ENCODE assay signal across 7 mouse cellular contexts in genomic region chr14:21824938-21825337, GRCm38 (mm10). TPM values are rescaled to one million over a fixed set of nuclear protein-coding genes. Genes with fewer than 3 reads are reported as not detected.
A peak's percentile ranks its signal among the peaks of the same experiment; 100 is the strongest.
DNase-seq lines count a peak whose midpoint lies in the region; ATAC-seq and TF ChIP-seq lines count a peak whose summit lies in the region.

Gene Vdac2 (plus strand): TSS chr14:21825238.

- TF ChIP-seq POLR2A in ES-Bruce4 (IDR thresholded peaks at IDR 0.05; ENCODE audit: insufficient read depth, low read length) = no peak

- no peak within 1 kb of the TSS for H3K9ac ChIP-seq in ES-Bruce4 (ENCODE audit: low read depth, poor library complexity, severe bottlenecking)
- no peak within 1 kb of the TSS for H3K9ac ChIP-seq in forebrain, embryonic 12.5 days
- no peak within 1 kb of the TSS for H3K9ac ChIP-seq in liver, embryonic 12.5 days
- H3K9ac ChIP-seq in stomach, postnatal 0 days (ENCODE audit: low read length) = no peak within 1 kb of the TSS

- H3K36me3 ChIP-seq in C2C12 (ENCODE audit: control insufficient read depth, insufficient read depth) (no peaks in the 10 kb centered on the region), ES-Bruce4 (ENCODE audit: control insufficient read depth, insufficient read depth, low read length, poor library complexity, severe bottlenecking) (no peaks in the 10 kb centered on the region)
- no peaks in the 10 kb centered on the region for H3K36me3 ChIP-seq in forebrain, embryonic 12.5 days (replicated peaks)
- H3K36me3 ChIP-seq in hindbrain, embryonic 10.5 days = no peaks in the 10 kb centered on the region
- no peaks in the 10 kb centered on the region for H3K36me3 ChIP-seq in liver, embryonic 12.5 days
- H3K36me3 ChIP-seq in stomach, postnatal 0 days (ENCODE audit: control insufficient read depth, insufficient read depth, low read length) = no peaks in the 10 kb centered on the region

- TF ChIP-seq CTCF in C2C12 (IDR thresholded peaks at IDR 0.05; ENCODE audit: control insufficient read depth, insufficient read depth, insufficient read length) (no peak), ES-Bruce4 (IDR thresholded peaks at IDR 0.05; ENCODE audit: low read depth, low read length) (no peak)
- TF ChIP-seq CTCF in stomach, postnatal 0 days (IDR thresholded peaks at IDR 0.05; ENCODE audit: low read depth) = no peak

- H3K27ac ChIP-seq in ES-Bruce4 (ENCODE audit: insufficient read depth, low read length) = no peak within 1 kb of the TSS
- no peak within 1 kb of the TSS for H3K27ac ChIP-seq in forebrain, embryonic 12.5 days
- no peak within 1 kb of the TSS for H3K27ac ChIP-seq in hindbrain, embryonic 10.5 days
- peak within 1 kb of the TSS; percentile 98 for H3K27ac ChIP-seq in liver, embryonic 12.5 days
- H3K27ac ChIP-seq in stomach, postnatal 0 days (replicated peaks) = peak within 1 kb of the TSS; percentile 53; the same call in 1 of the 2 replicates

- ATAC-seq in forebrain, embryonic 12.5 days (ENCODE audit: low FRiP score) = no peak
- ATAC-seq in liver, embryonic 12.5 days = no peak
- ATAC-seq in stomach, postnatal 0 days (ENCODE audit: low FRiP score, low TSS enrichment) = no peak

- no peaks in the 10 kb centered on the region for H3K9me3 ChIP-seq in ES-Bruce4 (replicated peaks; ENCODE audit: control insufficient read depth, insufficient read depth, low read length, poor library complexity, severe bottlenecking)
- no peaks in the 10 kb centered on the region for H3K9me3 ChIP-seq in forebrain, embryonic 12.5 days
- H3K9me3 ChIP-seq in hindbrain, embryonic 10.5 days = no peaks in the 10 kb centered on the region
- H3K9me3 ChIP-seq in liver, embryonic 12.5 days (replicated peaks) = no peaks in the 10 kb centered on the region
- H3K9me3 ChIP-seq in stomach, postnatal 0 days (ENCODE audit: control insufficient read depth, low read length) = no peaks in the 10 kb centered on the region

- H3K27me3 ChIP-seq in C2C12 (ENCODE audit: control insufficient read depth, insufficient read depth, insufficient read length) (no peaks in the 10 kb centered on the region), ES-Bruce4 (ENCODE audit: control insufficient read depth, insufficient read depth, low read length, poor library complexity, severe bottlenecking) (no peaks in the 10 kb centered on the region)
- H3K27me3 ChIP-seq in forebrain, embryonic 12.5 days = no peaks in the 10 kb centered on the region
- no peaks in the 10 kb centered on the region for H3K27me3 ChIP-seq in hindbrain, embryonic 10.5 days (ENCODE audit: insufficient read depth, poor library complexity, severe bottlenecking)
- no peaks in the 10 kb centered on the region for H3K27me3 ChIP-seq in liver, embryonic 12.5 days (replicated peaks)
- no peaks in the 10 kb centered on the region for H3K27me3 ChIP-seq in stomach, postnatal 0 days (ENCODE audit: control insufficient read depth, insufficient read depth, low read length)

- WGBS in forebrain, embryonic 12.5 days = 77% methylated on average over 2 of the region's 2 CpGs
- 72% methylated on average over 2 of the region's 2 CpGs for WGBS in hindbrain, embryonic 10.5 days
- 83% methylated on average over 2 of the region's 2 CpGs for WGBS in liver, embryonic 12.5 days (ENCODE audit: insufficient replicate concordance)
- 89% methylated on average over 2 of the region's 2 CpGs for WGBS in stomach, postnatal 0 days

- no peaks in the 10 kb centered on the region for H3K4me1 ChIP-seq in ES-Bruce4 (ENCODE audit: control insufficient read depth, insufficient read depth, low read length)
- H3K4me1 ChIP-seq in forebrain, embryonic 12.5 days = 0 out of 2 replicates have a peak, but pooled peaks cover 4% of the 10 kb centered on the region
- peaks cover 6% of the 10 kb centered on the region for H3K4me1 ChIP-seq in hindbrain, embryonic 10.5 days (replicated peaks)
- peaks cover 85% of the 10 kb centered on the region for H3K4me1 ChIP-seq in liver, embryonic 12.5 days
- H3K4me1 ChIP-seq in stomach, postnatal 0 days (replicated peaks; ENCODE audit: control insufficient read depth, insufficient read depth) = no peaks in the 10 kb centered on the region; the same call in 1 of the 2 replicates

- no peak within 1 kb of the TSS for H3ac ChIP-seq in C2C12 (ENCODE audit: control insufficient read depth, insufficient read length, low read depth)

- no peak within 1 kb of the TSS for H3K4me2 ChIP-seq in forebrain, embryonic 12.5 days
- no peak within 1 kb of the TSS for H3K4me2 ChIP-seq in liver, embryonic 12.5 days
- no peak within 1 kb of the TSS for H3K4me2 ChIP-seq in stomach, postnatal 0 days (replicated peaks; ENCODE audit: low read depth)

- no peak for TF ChIP-seq EP300 in ES-Bruce4 (IDR thresholded peaks at IDR 0.05; ENCODE audit: insufficient read depth, low read depth, low read length)
- TF ChIP-seq EP300 in stomach, postnatal 0 days (optimal IDR thresholded peaks at IDR 0.05) = no peak

- H3K79me2 ChIP-seq in C2C12 (ENCODE audit: control insufficient read depth, insufficient read depth) = no peaks in the 10 kb centered on the region

- no peak for DNase-seq in hindbrain, embryonic 10.5 days (ENCODE audit: low spot score)
- no peak for DNase-seq in stomach, postnatal 0 days (ENCODE audit: low spot score)
- no peak for DNase-seq in frontal cortex, postnatal 25 days (ENCODE audit: low spot score in 2 of 2)

- H3K4me3 ChIP-seq in C2C12 (ENCODE audit: insufficient read depth, poor library complexity, severe bottlenecking) (no peak within 1 kb of the TSS), ES-Bruce4 (ENCODE audit: low read depth, low read length) (no peak within 1 kb of the TSS)
- H3K4me3 ChIP-seq in forebrain, embryonic 12.5 days (replicated peaks) = no peak within 1 kb of the TSS
- H3K4me3 ChIP-seq in hindbrain, embryonic 10.5 days = no peak within 1 kb of the TSS
- no peak within 1 kb of the TSS for H3K4me3 ChIP-seq in liver, embryonic 12.5 days
- no peak within 1 kb of the TSS for H3K4me3 ChIP-seq in stomach, postnatal 0 days (ENCODE audit: low read depth, low read length)

- H3K79me3 ChIP-seq in C2C12 (ENCODE audit: low read depth) = no peaks in the 10 kb centered on the region

TF ChIP-seq in C2C12, 6 proteins besides CTCF, POLR2A, EP300 and RAD21:
- TF ChIP-seq MYOD1 (IDR thresholded peaks at IDR 0.05; ENCODE audit: control insufficient read depth, insufficient read length, low read depth) = no peak
- TF ChIP-seq MAX (IDR thresholded peaks at IDR 0.05) = no peak
- TF ChIP-seq USF1 (IDR thresholded peaks at IDR 0.05; ENCODE audit: low read depth) = no peak
- no peak for TF ChIP-seq FOSL1 (IDR thresholded peaks at IDR 0.05; ENCODE audit: insufficient read depth, low read length, poor library complexity, severe bottlenecking)
- no peak for TF ChIP-seq MYOG (IDR thresholded peaks at IDR 0.05; ENCODE audit: control insufficient read depth, extremely low read depth, insufficient read length)

RNA-seq across cellular contexts. Expression of gene Vdac2, which starts in this region (rescaled TPM):
- 242 TPM for polyA plus RNA-seq in C2C12 (2012; fragmentation: generic; extraction: Trizol)
- 358 and 367 TPM in 2 replicates for polyA plus RNA-seq in ES-Bruce4 (2011; ENCODE audit: insufficient read depth, insufficient read length, low read depth, missing spikeins)
- 238 and 247 TPM in 2 replicates for polyA plus RNA-seq in forebrain, embryonic 12.5 days (2016; fragmentation: Nextera tagmentation; extraction: Ambion mirVana)
- 293 and 296 TPM in 2 replicates for polyA plus RNA-seq in hindbrain, embryonic 10.5 days (2016; fragmentation: Nextera tagmentation; extraction: Ambion mirVana)
- 194 and 198 TPM in 2 replicates for polyA plus RNA-seq in liver, embryonic 12.5 days (2016; fragmentation: Nextera tagmentation; extraction: Ambion mirVana)
- polyA plus RNA-seq in stomach, postnatal 0 days (2015; fragmentation: Nextera tagmentation; extraction: Ambion mirVana) = 276 and 279 TPM in 2 replicates

Comparison
In these comparisons a context has a peak if more than half of its experiments do, and no peak if none do; other contexts are left out.
1. H3K27ac ChIP-seq: peak in liver, embryonic 12.5 days (single experiment) and stomach, postnatal 0 days (single experiment); none in ES-Bruce4 (single experiment), forebrain, embryonic 12.5 days (single experiment) and hindbrain, embryonic 10.5 days (single experiment).